Mouse (Mus musculus): Measurements from ENCODE around the gene Pigq. TPM values are rescaled to one million over a fixed set of nuclear protein-coding genes. Genes with fewer than 3 reads are reported as not detected.

Pigq gene
- 10 to 100 TPM; 25.0 to 52.5 TPM for polyA plus RNA-seq (2017; shearing (Covaris generic))

GRCm38 (mm10) chr17:25944366-25945163, at the start of gene Pigq, which contains the start of gene Nhlrc4:
TSS of gene Pigq (minus strand) at chr17:25944936.
TSS of gene Nhlrc4 (minus strand) at chr17:25944961.

GRCm38 (mm10) chr17:25985306-25986294, 40.9 kb upstream of the Pigq start, which contains the start of gene Capn15:
TSS of gene Capn15 (minus strand) at chr17:25985796.

GRCm38 (mm10) chr17:25951803-25952623, 7.3 kb upstream of the Pigq start, which contains the start of gene A930017K11Rik:
TSS of gene A930017K11Rik (minus strand) at chr17:25952565.

GRCm38 (mm10) chr17:25919144-25919785, 25.5 kb downstream of the Pigq start, which contains the start of gene Rab40c:
TSS of gene Rab40c (minus strand) at chr17:25919727.

GRCm38 (mm10) chr17:25880196-25880910, 64.4 kb downstream of the Pigq start, which contains the start of gene Wfikkn1:
TSS of gene Wfikkn1 (minus strand) at chr17:25880858.

Other genes starting within 250 kb of the Pigq start
- gene Gng13, start 227.8 kb downstream of the Pigq start, polyA plus RNA-seq (2017; shearing (Covaris generic)) = not detected
- 1 to 10 TPM; 5.2 to 5.4 TPM for gene Chtf18, start 217.5 kb downstream of the Pigq start, polyA plus RNA-seq (2017; shearing (Covaris generic))
- 10 to 100 TPM; 15.3 to 15.4 TPM for gene Rpusd1, start 217.3 kb downstream of the Pigq start, polyA plus RNA-seq (2017; shearing (Covaris generic))
- gene Mslnl, start 208.9 kb downstream of the Pigq start, polyA plus RNA-seq (2017; shearing (Covaris generic)) = not detected
- gene Msln, start 190.6 kb downstream of the Pigq start, polyA plus RNA-seq (2017; shearing (Covaris generic)) = under 1 TPM in 1 of 2 experiments, not detected in 1; 0.26 TPM
- 10 to 100 TPM; 18.7 to 25.8 TPM for gene Narfl, start 171.2 kb downstream of the Pigq start, polyA plus RNA-seq (2017; shearing (Covaris generic))
- 10 to 100 TPM; 46.8 to 50.3 TPM for gene Haghl, start 159.3 kb downstream of the Pigq start, polyA plus RNA-seq (2017; shearing (Covaris generic))
- under 1 TPM; 0.59 to 0.72 TPM for gene Ccdc78, start 158.4 kb downstream of the Pigq start, polyA plus RNA-seq (2017; shearing (Covaris generic))
- gene Fam173a, start 152.0 kb downstream of the Pigq start, polyA plus RNA-seq (2017; shearing (Covaris generic)) = 100 to 1,000 TPM; 177 to 212 TPM
- gene AC134908.4, start 149.3 kb downstream of the Pigq start, polyA plus RNA-seq (2017; shearing (Covaris generic)) = 1 to 10 TPM in 1 of 2 experiments, not detected in 1; 1.1 TPM
- gene Metrn, start 147.8 kb downstream of the Pigq start, polyA plus RNA-seq (2017; shearing (Covaris generic)) = 10 to 100 TPM; 37.5 to 46.1 TPM
- not detected for gene Fbxl16, start 135.9 kb downstream of the Pigq start, polyA plus RNA-seq (2017; shearing (Covaris generic))
- 10 to 100 TPM; 22.8 to 29.5 TPM for gene Wdr24, start 121.3 kb downstream of the Pigq start, polyA plus RNA-seq (2017; shearing (Covaris generic))
- gene Jmjd8, start 116.1 kb downstream of the Pigq start, polyA plus RNA-seq (2017; shearing (Covaris generic)) = 10 to 100 TPM; 16.2 to 25.7 TPM
- gene Stub1, start 111.5 kb downstream of the Pigq start, polyA plus RNA-seq (2017; shearing (Covaris generic)) = 100 to 1,000 TPM; 130 TPM
- gene Rhbdl1, start 107.6 kb downstream of the Pigq start, polyA plus RNA-seq (2017; shearing (Covaris generic)) = 1 to 10 TPM; 1.5 to 3.3 TPM
- gene Gm20683, start 103.2 kb downstream of the Pigq start, polyA plus RNA-seq (2017; shearing (Covaris generic)) = 1 to 10 TPM; 2.5 to 3.2 TPM
- 10 to 100 TPM; 32.6 to 40.3 TPM for gene Rhot2, start 100.1 kb downstream of the Pigq start, polyA plus RNA-seq (2017; shearing (Covaris generic))
- 10 to 100 TPM in 1 of 2 experiments, 1 to 10 TPM in 1; 5.7 to 11.5 TPM for gene Wdr90, start 83.4 kb downstream of the Pigq start, polyA plus RNA-seq (2017; shearing (Covaris generic))
- gene Mcrip2, start 76.2 kb downstream of the Pigq start, polyA plus RNA-seq (2017; shearing (Covaris generic)) = 1 to 10 TPM; 4.5 to 5.5 TPM
- gene Mettl26, start 69.9 kb downstream of the Pigq start, polyA plus RNA-seq (2017; shearing (Covaris generic)) = 100 to 1,000 TPM in 1 of 2 experiments, 10 to 100 TPM in 1; 82.0 to 102 TPM
- 1 to 10 TPM; 1.5 to 1.9 TPM for gene Wfikkn1, start 64.1 kb downstream of the Pigq start, polyA plus RNA-seq (2017; shearing (Covaris generic))
- gene Rab40c, start 25.2 kb downstream of the Pigq start, polyA plus RNA-seq (2017; shearing (Covaris generic)) = 10 to 100 TPM; 15.4 to 25.0 TPM
- gene Nhlrc4, start within 50 bp of the Pigq start, polyA plus RNA-seq (2017; shearing (Covaris generic)) = not detected
- under 1 TPM in 1 of 2 experiments, not detected in 1; 0.17 TPM for gene A930017K11Rik, start 7.6 kb upstream of the Pigq start, polyA plus RNA-seq (2017; shearing (Covaris generic))
- gene Capn15, start 40.9 kb upstream of the Pigq start, polyA plus RNA-seq (2017; shearing (Covaris generic)) = 10 to 100 TPM; 21.3 to 28.1 TPM
- gene Rab11fip3, start 124.6 kb upstream of the Pigq start, polyA plus RNA-seq (2017; shearing (Covaris generic)) = 10 to 100 TPM; 10.7 to 12.3 TPM
- 10 to 100 TPM; 23.0 to 30.8 TPM for gene Decr2, start 145.4 kb upstream of the Pigq start, polyA plus RNA-seq (2017; shearing (Covaris generic))
- 10 to 100 TPM in 1 of 2 experiments, 1 to 10 TPM in 1; 2.7 to 15.3 TPM for gene Nme4, start 150.7 kb upstream of the Pigq start, polyA plus RNA-seq (2017; shearing (Covaris generic))
- 10 to 100 TPM; 10.9 to 27.2 TPM for gene Tmem8, start 168.4 kb upstream of the Pigq start, polyA plus RNA-seq (2017; shearing (Covaris generic))
- 10 to 100 TPM; 66.4 to 87.1 TPM for gene Mrpl28, start 178.6 kb upstream of the Pigq start, polyA plus RNA-seq (2017; shearing (Covaris generic))
- gene Axin1, start 193.8 kb upstream of the Pigq start, polyA plus RNA-seq (2017; shearing (Covaris generic)) = 10 to 100 TPM; 80.7 to 84.0 TPM

All from activated CD4-positive, CD25-positive, alpha-beta regulatory T cell (primary cell).